Mouse (Mus musculus): ENCODE results near the gene Fzd4.
A peak's percentile ranks its signal among the peaks of the same experiment; 100 is the strongest.

Gene Fzd4

DNA sequence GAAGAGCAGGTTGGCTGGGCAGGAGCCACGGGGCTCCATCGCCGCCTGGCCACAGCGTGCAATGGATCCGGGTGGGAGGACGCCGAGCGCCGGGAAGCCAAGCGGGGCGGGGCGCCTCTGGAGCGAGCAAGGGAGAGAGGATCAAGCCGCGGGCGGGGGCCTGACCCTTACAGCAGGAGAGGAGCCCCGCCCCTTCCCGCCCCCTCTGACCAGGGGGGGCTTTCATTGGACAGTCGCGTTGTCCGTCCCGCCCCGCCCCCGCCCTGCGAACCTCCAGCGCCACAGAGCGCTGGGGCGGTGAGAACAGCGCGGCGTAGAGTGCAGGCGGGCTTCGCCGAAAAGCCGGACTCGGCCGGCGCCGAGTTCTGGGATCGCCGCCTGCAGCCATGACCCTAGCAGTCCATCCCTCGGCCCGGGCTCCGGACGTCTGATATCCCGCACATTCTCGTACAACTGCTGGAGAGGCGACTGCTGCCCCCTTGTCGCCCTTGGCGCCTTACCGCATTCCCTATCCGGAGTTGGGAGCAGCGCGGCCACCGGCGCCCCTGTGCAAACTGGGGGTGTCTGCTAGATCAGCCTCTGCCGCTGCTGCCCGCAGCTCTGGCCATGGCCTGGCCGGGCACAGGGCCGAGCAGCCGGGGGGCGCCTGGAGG is at the start of gene Fzd4, which contains the start of gene Tmem135:
Gene Fzd4 (plus strand): TSS at position 275 of the 653 bp plus-strand sequence.
Gene Tmem135 (minus strand): TSS at position 142 of the 653 bp plus-strand sequence.
- DNase-seq (ENCODE audit: low read depth, low spot score): peak; percentile 94

DNA sequence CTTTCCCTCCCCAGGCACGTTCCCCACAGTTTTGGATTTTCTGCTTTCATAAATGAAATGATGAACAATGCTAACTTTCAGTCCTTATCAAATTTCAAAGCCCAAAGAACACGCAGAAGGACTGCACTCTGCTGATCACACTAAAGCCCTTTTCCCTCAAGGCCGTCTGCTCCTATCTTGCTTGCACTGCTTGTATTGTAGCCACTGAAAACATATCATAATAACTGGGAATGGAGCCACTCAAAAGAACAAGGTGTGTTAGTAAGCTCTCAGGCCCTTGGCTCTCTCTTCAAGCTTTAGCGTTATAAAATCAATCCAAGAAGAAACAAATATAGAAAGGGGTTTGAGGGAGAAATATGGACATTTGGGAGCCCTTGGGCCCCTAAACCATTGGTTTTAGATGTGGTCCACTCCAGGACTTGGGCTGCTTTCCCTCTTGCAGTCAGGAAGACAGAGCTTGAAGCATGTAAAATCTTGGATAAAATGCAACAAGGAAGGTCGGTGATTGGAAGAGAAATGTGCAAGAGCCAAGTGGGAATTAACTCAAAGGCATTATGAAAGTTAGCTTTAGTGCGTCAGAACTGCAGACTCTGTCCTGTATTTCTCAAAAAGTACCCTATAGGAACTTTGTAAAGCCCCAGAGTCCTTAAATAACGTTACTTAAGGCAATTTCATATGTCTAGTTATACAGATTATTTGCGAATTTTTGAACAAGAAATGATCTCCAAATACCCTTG is 48.5 kb upstream of the Fzd4 start:
- DNase-seq (ENCODE audit: low read depth, low spot score): no peak

DNA sequence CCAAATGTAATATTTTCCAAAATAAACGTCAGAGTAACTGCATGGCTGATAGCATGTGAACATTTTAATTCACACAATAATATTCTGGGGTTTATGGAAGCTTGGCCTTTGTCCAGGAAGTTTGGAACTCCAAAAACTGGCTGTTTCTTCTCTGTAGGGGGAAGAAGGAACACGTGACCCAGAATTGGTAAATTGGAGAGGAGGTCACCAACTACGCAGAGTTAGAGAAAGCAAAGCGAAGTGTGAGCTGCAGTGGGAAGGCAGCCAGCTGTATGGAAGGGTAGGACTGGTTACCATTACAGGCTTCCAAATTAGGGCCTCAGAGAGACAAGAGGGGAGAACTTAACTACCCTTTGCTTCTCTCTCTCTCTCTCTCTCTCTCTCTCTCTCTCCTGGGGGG is 47.8 kb upstream of the Fzd4 start:
- DNase-seq (ENCODE audit: low read depth, low spot score): no peak

DNA sequence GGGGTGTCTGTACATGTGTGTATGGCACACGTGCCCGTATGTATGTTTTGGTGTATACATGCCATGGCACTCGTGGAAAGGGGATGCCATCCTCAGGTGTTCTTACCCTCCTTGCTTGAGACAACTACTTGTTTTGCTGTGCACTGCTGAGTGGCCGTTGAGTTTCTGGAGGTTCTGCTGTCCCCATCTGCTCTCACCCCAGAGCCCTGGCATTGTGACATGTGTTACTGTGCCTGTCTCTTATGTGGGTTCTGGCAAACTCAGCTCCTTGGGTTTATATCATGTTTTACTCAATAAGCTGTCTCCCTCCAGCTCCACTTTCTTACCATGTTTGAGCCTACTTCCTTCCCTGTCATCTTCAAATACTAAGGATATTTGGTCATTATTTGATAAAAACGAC is 40.2 kb upstream of the Fzd4 start:
- no peak for DNase-seq (ENCODE audit: low read depth, low spot score)

DNA sequence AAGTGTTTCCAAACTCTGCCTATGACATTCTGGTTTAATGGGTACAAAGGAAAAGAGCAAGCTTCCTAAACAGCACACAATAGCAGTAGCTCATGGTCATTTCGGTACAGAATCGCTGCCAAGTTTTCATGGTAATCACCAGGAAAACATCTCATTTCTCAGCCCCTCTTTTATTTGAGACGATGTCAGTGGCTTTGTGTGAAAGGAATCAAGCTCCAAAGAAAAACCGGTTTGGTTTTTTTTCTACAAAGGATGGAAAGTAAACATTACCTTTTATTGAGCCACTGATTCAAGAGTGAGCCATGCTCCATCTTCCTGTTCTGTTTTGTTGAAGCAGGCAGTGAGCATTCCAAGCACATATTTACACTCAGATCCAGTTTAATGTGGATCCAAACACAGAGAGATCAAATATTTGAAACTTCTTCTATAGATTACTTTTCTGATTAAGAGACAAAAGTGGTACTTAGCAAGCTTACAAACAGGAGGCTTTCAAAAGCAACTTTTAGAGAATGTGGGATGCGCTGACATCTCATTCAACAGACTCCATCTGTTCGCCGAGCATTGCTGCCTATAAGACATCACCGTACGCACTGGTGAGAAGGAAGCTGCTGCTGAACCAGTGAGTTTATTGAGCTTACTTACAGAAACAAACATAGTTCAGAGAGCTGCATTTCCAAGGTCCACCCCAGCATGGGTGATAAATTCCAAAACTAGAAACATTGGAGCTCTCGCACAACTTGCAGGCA is 38.8 kb upstream of the Fzd4 start:
- DNase-seq (ENCODE audit: low read depth, low spot score): no peak

DNA sequence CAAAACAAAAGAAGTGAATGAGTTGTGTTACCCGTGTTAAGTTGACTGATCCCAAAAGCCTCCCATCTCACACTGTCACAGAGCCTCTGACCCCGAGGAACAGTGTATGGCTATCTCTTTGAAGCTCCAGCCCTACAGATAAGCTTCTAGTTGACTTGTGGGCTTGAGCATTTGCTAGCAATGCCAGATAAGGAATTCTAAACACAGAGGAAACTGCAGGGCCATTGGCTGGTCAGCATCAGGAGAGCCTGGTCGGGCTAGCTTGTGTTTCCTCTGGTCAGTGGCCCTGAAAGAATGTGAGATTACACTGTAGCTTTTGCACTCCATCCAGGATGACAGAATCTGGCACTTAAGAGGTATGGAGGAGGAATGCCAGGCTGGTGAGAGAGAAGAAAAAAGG is 36.5 kb upstream of the Fzd4 start:
- DNase-seq (ENCODE audit: low read depth, low spot score): no peak

DNA sequence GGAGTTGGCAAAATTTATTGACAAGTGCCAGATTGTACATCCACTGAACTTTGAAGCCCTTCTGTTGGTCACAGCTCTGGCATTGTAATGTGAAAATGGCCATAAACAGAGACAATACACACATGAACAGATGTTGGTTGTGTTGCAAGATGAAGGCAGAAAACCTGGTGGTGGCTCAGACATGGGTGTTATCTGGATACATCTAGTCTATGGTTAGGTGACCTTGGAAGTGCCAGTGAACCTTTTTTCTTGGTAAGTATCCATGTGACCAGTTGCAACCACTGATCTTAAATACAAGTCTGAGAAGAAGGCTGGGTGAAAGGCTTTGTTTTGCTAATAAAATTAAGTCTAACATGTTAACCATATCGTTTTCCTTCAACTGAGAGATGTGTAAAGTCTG is 34.1 kb upstream of the Fzd4 start:
- DNase-seq (ENCODE audit: low read depth, low spot score): no peak

DNA sequence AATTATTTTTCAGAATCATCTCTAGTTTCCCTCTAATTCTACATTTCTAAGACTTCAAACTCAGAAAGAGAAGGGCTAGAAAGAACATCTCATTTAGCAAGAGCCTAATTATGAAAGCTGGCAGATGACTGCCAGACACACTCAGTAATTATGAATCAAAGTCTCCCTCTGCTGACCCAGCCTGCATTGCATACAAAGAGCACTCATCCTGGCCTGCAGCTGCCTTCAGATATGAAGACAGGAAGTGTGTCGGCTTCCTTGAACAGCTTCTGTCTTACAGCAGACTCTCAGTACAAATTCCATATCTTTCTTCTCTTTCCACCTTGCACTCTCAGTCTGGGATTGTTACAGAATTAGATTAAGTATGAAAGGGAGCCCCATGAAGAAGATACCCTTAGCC is 33.2 kb upstream of the Fzd4 start:
- DNase-seq (ENCODE audit: low read depth, low spot score): no peak

DNA sequence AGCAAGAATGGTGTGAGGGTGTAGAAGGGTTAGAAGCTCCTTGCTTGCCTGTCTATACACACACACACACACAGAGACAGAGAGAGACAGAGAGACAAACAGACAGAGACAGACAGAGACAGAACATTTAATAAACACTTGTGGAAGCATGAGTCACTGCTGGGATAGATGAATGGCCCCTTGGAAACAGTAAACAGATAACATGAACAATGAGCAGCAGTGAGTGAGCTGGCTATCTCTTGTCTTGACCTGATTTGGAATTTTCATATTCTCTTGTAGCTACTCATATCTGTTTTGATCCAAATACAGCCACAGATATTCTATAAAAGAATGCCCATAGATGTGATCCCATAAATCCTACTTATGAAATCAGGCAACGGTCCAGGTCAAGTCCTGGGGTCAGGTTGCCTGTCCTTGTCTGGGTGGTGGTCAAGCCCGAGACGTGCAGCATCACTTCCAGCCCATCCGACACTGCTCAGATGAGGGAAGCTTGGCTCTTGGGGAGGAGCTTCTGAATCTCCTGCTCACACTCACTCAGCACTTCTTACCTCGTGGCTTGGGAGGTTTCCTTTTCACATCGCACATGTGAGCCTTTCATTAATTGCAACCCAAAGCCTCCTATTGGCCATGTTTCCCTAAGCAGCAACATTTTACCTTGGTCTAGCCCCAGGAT is 32.4 kb upstream of the Fzd4 start:
- no peak for DNase-seq (ENCODE audit: low read depth, low spot score)

DNA sequence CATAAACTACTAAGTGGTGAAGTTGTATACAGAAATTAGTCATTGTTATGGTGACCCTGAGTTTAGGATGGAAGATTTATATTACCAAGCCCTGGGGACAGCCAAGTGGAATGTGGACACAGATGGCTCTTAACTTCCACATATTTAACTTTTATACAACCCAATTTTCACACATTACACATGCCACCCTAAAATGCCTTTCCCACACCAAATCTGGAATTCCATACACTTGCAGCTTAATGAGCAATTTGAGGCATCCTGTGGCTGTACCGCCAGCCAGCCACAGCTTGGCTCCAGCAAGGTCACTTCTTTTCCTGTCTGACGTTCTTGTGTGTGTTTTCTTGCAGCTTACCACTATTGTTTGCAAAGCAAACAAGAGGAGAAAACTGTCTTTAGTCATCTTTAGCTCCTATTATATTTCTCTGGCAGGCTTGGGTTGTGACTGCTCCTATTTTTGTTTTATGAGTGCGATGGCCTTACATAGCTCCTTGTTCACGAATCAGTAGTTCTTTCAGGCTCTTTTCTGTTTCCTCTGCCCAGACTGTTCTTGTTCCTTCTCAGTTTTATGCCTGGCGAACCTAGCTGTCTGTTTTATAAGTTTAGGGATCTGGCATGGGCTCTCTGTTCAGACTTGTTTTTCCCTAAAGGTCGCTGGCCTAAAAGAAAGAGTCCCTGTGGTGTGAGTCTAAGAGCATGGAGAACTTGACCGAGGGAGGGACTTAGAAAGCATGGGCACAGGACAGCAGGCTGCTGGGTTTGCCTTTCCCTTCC is 23.0 kb upstream of the Fzd4 start:
- peak; percentile 32 for DNase-seq (ENCODE audit: low read depth, low spot score)

DNA sequence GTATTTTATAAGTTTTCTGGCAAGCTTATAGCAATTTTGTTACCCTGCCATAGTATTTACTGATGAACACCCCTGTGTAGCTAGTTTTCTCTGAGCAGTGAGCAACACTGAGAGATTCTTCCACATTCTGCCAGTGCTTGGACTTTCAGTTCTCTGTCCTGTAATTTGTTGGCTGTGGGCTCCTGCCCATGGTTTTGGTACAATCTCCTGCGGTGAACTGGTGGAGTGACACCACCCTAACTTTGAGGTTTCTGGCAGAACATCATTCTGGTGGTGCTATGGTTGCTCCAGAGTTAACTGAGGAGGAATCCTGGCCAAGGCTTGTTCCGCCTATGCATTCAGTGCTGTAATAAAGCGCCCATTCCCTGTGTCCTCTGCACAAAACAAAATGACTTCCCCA is 21.3 kb upstream of the Fzd4 start:
- no peak for DNase-seq (ENCODE audit: low read depth, low spot score)

DNA sequence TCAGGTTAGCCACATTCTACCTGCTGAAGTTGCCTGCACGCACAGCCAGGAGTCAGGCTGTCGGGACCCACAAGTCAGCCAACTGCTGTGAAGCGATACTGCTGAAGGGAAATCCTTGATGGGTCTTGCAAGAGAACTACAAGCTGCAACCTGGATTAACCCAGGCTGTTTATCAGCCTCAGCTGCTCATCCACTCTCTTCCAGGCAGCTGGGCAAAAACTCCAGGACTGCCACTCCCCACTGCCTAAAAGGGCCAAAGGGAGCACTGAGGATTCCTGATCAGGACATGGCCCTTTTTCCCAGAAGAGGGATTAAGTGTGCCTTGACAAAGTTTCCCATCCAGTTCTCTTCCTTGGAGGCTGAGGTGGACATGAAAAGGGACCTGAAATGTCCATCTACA is 15.2 kb upstream of the Fzd4 start:
- DNase-seq (ENCODE audit: low read depth, low spot score): no peak

DNA sequence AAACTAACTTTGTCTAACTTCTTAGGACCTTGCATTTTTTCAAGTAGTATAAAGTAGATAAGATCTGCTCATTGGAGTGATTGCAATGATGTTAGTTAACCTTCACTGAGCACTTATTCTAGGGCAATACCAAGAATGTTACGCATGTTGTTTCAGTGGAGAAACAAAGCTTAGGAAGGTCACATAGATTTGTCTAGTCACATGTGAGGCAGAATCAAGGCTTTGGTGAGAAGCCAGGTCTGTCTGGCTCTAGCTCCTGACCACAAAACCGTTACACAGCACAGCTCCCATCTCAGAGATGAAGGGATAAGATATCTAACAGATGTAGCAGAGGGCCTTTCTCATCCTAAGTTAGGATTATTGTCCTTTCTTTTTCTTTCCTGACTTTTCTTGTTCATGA is 13.5 kb upstream of the Fzd4 start:
- DNase-seq (ENCODE audit: low read depth, low spot score): no peak

DNA sequence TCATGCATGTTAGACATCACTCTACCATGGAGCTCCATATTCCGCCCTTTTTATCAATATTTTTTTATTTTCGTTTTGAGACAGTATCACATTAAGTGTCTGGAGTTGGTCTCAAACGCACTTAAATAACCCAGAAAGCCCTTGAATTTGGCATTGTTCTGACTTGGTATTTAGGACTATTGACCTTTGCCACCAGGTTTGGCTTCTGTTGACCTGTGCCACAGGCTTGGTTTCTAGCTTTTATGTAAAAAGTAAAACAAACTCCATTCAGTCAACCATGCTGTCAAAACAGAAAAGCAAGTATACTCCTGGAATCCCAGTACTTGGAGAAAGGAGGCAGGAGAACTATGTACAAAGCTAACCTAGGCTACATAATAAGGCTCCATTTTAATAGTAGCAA is 12.9 kb upstream of the Fzd4 start:
- DNase-seq (ENCODE audit: low read depth, low spot score): no peak

DNA sequence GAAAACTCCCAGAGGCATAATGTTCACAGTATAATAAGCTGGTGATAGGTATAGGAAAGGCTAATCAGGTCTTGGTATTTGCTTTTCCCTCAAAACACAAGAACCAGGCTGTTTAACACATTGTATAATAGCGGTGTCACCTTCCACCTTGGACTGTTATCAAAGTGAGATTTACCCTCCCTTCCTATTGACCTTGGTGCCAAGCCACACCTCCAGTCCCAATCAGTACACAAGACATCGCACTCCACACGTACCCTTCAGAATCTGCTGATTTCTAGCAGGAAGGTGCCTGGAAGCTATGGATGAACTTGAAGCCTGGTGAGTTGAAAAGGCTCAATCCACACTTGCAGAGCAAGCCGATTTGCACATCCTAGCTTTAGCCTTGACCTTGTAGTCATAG is 12.3 kb upstream of the Fzd4 start:
- no peak for DNase-seq (ENCODE audit: low read depth, low spot score)

DNA sequence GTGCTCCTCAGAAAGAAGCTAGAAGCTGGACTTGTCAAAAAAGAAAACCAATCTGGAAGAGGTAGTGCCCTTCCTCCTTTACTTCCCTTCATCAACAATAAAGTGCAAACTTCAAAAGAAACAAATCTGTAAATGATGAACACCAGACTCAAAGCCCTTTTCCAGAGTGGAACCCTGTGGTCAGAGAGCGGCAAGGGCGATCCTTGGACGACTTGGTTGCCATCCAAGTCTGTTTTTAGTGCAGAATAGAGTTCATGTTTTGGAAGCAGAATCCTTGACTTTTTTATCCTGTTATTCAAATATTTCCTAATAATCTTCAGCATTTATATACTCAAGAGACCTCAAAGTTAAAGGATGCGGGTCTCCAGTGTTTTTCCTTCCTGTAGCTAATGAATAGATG is 11.8 kb upstream of the Fzd4 start:
- DNase-seq (ENCODE audit: low read depth, low spot score): no peak

DNA sequence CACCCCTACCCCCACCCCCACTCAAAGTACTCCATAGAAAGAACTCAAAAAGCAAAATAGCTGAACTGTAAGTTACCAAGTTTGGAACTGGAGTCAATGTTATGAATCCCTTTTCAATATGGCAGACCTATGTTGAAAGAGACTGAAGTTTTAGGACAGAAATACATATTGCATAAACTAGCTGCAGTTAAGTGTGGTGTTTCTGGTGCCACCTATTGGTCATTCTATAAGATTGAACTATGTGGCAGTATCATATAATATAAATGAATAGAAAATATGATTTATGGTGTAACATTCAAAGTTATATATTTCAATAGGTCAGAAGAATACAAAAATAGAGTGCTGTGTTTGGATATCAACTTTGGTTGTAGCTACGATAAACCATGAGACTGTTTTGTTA is 11.3 kb upstream of the Fzd4 start:
- DNase-seq (ENCODE audit: low read depth, low spot score): no peak

DNA sequence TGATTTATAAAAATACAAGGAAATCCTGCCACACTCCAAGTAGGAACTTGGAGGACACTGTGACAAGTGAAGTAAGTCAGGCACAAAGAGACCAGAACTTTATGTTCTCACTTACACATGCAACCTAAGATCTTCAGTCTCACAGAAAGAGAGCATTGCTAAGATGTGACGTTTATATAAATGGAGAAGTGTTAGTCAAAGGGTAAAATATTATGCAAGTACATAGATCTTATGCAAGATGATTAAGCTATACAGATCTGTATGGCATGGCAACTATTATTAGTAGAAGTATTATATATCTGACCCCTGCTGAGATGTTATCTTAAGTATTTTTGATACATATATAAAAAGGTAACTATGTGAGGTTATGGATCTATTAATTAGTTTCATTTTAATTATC is 8.8 kb upstream of the Fzd4 start:
- no peak for DNase-seq (ENCODE audit: low read depth, low spot score)

DNA sequence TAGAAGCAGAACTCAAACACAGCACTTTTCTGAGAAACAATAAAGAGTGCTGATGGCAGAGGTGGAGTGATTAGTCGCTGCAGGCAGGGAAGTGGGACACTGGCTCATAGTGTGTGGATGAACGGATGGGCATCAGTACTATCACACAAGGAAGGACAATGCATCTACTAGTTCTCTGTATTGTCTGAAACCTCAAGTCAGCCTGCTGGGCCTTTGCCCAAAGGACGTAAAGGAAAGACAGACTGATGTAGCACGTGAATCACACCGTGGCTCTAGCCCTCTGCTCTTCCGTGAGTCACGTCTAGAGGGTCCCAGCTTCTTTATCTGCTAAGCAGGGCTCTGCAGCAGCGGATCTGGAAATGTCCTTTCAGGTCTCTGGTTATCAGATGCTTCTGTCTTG is 7.8 kb upstream of the Fzd4 start:
- no peak for DNase-seq (ENCODE audit: low read depth, low spot score)

DNA sequence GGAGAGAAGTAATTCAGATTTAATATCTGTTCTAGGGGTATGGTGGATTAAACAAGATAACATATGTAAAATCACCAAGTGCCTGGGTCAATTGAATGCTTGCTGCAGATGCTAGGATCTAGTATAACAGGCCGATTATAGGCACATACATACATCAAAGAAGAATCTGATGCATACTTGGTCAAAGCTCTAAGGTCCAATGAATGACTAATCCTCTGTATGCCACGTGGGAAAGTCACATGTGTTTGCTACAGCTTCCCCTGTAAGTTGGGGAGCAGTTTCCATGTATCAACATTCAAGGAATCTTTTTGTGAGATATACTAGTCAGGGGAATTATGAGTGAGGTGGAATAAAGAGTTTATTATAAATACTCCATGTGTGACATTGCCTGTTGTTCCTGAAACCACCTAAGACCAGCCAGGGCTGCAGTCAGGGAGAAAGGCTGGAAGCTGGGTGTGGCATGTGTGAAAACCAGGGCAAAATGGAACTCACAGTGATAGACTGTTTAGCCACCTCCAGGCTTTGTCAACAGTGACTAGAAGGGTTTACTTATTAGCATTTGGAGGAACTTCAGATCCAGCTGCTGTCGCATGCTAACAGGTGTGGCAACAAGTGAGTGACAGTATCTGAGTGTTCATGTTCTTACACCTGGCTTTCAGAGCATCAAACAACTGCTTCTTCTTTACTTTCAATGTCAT is 6.2 kb upstream of the Fzd4 start:
- DNase-seq (ENCODE audit: low read depth, low spot score): no peak

DNA sequence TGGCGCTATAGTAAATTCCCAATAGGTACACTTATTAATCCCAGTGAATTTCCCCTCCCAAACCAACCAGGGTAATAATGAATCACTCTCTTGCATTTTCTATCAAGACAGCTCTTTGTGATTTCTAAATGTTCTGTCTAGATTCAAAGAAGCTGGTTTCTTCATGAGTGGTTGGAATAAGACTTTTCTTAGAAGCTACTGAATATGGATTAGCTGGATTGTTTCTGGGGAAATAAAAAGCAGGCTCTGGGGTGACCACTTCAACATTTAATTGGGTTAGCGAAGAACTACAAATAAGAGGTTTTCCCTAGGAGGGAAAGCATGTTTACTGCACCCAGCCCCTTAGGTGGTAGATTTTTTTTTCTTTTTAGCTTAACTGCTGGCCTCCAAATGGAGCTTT is 3.4 kb upstream of the Fzd4 start:
- DNase-seq (ENCODE audit: low read depth, low spot score): no peak

Measured in forelimb bud, embryonic 11.5 days (tissue).